Mouse (Mus musculus) hindbrain, embryonic 16.5 days (tissue): ENCODE measurements around the gene Mical2. TPM values are rescaled to one million over a fixed set of nuclear protein-coding genes. Genes with fewer than 3 reads are reported as not detected.

Experiments
- ATAC-seq: fragments of 200-750 bp; cut with Nextera tagmentation; 2 replicates; pipeline ENCODE4 v1.8.0; 2017; ENCODE audit warnings: moderate TSS enrichment, moderate library complexity
- H3K27ac ChIP-seq: fragments of 300-500 bp; sonication (generic); 2 replicates; pipeline ENCODE4 v1.5.1; 2014; ENCODE audit warnings: low read depth, mild to moderate bottlenecking, control low read depth, low read length, moderate library complexity
- H3K27me3 ChIP-seq: fragments of 300-500 bp; sonication (generic); replicated peaks from 2 replicates; pipeline ENCODE4 v1.6.1; 2014; ENCODE audit warnings: low read length; ENCODE audit not compliant: control insufficient read depth, insufficient read depth
- H3K36me3 ChIP-seq: fragments of 300-500 bp; sonication (generic); 2 replicates; pipeline ENCODE4 v1.6.1; 2014; ENCODE audit warnings: mild to moderate bottlenecking, low read length, moderate library complexity, mixed read lengths; ENCODE audit not compliant: control insufficient read depth, insufficient read depth
- H3K4me1 ChIP-seq: fragments of 300-500 bp; sonication (generic); 2 replicates; pipeline ENCODE4 v1.6.1; 2014; ENCODE audit warnings: low read depth, low read length; ENCODE audit not compliant: control insufficient read depth, insufficient read depth
- H3K4me2 ChIP-seq: fragments of 300-500 bp; sonication (generic); 2 replicates; pipeline ENCODE4 v1.6.1; 2014; ENCODE audit warnings: mild to moderate bottlenecking, low read length, control low read depth, moderate library complexity
- H3K4me3 ChIP-seq: fragments of 300-500 bp; sonication (generic); 2 replicates; pipeline ENCODE4 v1.5.1; 2014; ENCODE audit warnings: mild to moderate bottlenecking, low read length, control low read depth, moderate library complexity
- H3K9ac ChIP-seq: fragments of 300-500 bp; sonication (generic); 2 replicates; pipeline ENCODE4 v1.6.1; 2014; ENCODE audit warnings: low read depth, mild to moderate bottlenecking, control low read depth, low read length, moderate library complexity
- H3K9me3 ChIP-seq: fragments of 300-500 bp; sonication (generic); 2 replicates; pipeline ENCODE4 v1.6.1; 2014; ENCODE audit warnings: mild to moderate bottlenecking, low read length, moderate library complexity; ENCODE audit not compliant: control insufficient read depth
- WGBS: fragments of 180-500 bp; shearing (Covaris S2); extraction: QIAGEN DNeasy Blood & Tissue Kit; methylation state at CpG from one replicate; pipeline ENCODE4 v1.1.7; 2014; 5-methylcytosine and 5-hydroxymethylcytosine counted together
- polyA plus RNA-seq: library from polyadenylated mRNA; unstranded; fragments of >200 nt; fragmentation: Nextera tagmentation; extraction: Ambion mirVana; gene quantifications from 2 replicates; pipeline ENCODE4 v1.2.1, GENCODE M21; 2015

Mical2 gene
- polyA plus RNA-seq, 1 experiment from 2014 or later = 7.2 TPM

- ATAC-seq = no peak
- Histone ChIP-seq H3K27ac (no peak overlapping the region), H3K9ac (no peak overlapping the region), H3K4me3 (no peak overlapping the region), H3K9me3 (no peaks in the 10 kb centered on the region), H3K27me3 (no peaks in the 10 kb centered on the region), H3K4me1 (no peaks in the 10 kb centered on the region; the same call in none of the 2 replicates), H3K4me2 (no peak overlapping the region), H3K36me3 (no peaks in the 10 kb centered on the region)
- 71% methylated on average over 3 of the region's 3 CpGs for WGBS
These were observed 49.4 kb downstream of the Mical2 start for GRCm38 (mm10) chr7:112275093-112275492.

- WGBS = 34% methylated on average over 2 of the region's 2 CpGs
- H3K27me3 ChIP-seq = no peaks in the 10 kb centered on the region
These were observed 50.2 kb downstream of the Mical2 start for GRCm38 (mm10) chr7:112275883-112276282.

GRCm38 (mm10) chr7:112276823-112277222, 51.2 kb downstream of the Mical2 start:
- ATAC-seq = no peak
- H3K9ac ChIP-seq = no peak overlapping the region
- WGBS = 93% methylated on average over 4 of the region's 4 CpGs
- no peaks in the 10 kb centered on the region for H3K9me3 ChIP-seq
- no peaks in the 10 kb centered on the region; the same call in none of the 2 replicates for H3K4me1 ChIP-seq
- H3K4me2 ChIP-seq = no peak overlapping the region
- no peak overlapping the region for H3K27ac ChIP-seq
- no peak overlapping the region for H3K4me3 ChIP-seq
- no peaks in the 10 kb centered on the region for H3K36me3 ChIP-seq
- no peaks in the 10 kb centered on the region for H3K27me3 ChIP-seq

More at GRCm38 (mm10) chr7:112275883-112276282, 50.2 kb downstream of the Mical2 start:
- Histone ChIP-seq H3K4me2 (no peak overlapping the region), H3K36me3 (no peaks in the 10 kb centered on the region), H3K27ac (no peak overlapping the region), H3K4me1 (no peaks in the 10 kb centered on the region; the same call in none of the 2 replicates), H3K4me3 (no peak overlapping the region), H3K9me3 (no peaks in the 10 kb centered on the region), H3K9ac (no peak overlapping the region)
- no peak for ATAC-seq

- H3K4me2 ChIP-seq = no peak overlapping the region
- H3K9me3 ChIP-seq = no peaks in the 10 kb centered on the region
- WGBS = 58% methylated on average over 4 of the region's 4 CpGs
- H3K4me1 ChIP-seq = no peaks in the 10 kb centered on the region; the same call in 1 of the 2 replicates
- no peak for ATAC-seq
- no peaks in the 10 kb centered on the region for H3K27me3 ChIP-seq
- no peak overlapping the region for H3K9ac ChIP-seq
- no peaks in the 10 kb centered on the region for H3K36me3 ChIP-seq
- H3K27ac ChIP-seq = no peak overlapping the region
- H3K4me3 ChIP-seq = no peak overlapping the region
These were observed 53.0 kb downstream of the Mical2 start for GRCm38 (mm10) chr7:112278648-112279047.

GRCm38 (mm10) chr7:112280474-112280873, 54.8 kb downstream of the Mical2 start:
- 37% methylated on average over 3 of the region's 3 CpGs for WGBS
- Histone ChIP-seq H3K27ac (no peak overlapping the region), H3K27me3 (no peaks in the 10 kb centered on the region), H3K4me1 (no peaks in the 10 kb centered on the region), H3K9me3 (no peaks in the 10 kb centered on the region), H3K9ac (no peak overlapping the region), H3K4me3 (no peak overlapping the region), H3K4me2 (no peak overlapping the region), H3K36me3 (no peaks in the 10 kb centered on the region)
- ATAC-seq = no peak

GRCm38 (mm10) chr7:112283606-112284310, 58.1 kb downstream of the Mical2 start:
- no peak for ATAC-seq
- H3K4me3 ChIP-seq = no peak overlapping the region
- WGBS = 75% methylated on average over 9 of the region's 9 CpGs

GRCm38 (mm10) chr7:112285573-112285972, 59.9 kb downstream of the Mical2 start:
- Histone ChIP-seq H3K4me3 (no peak overlapping the region), H3K36me3 (no peaks in the 10 kb centered on the region), H3K4me2 (no peak overlapping the region), H3K4me1 (no peaks in the 10 kb centered on the region), H3K9ac (no peak overlapping the region), H3K9me3 (no peaks in the 10 kb centered on the region), H3K27ac (no peak overlapping the region), H3K27me3 (no peaks in the 10 kb centered on the region)
- ATAC-seq = no peak
- 93% methylated on average over 8 of the region's 8 CpGs for WGBS

More at GRCm38 (mm10) chr7:112283606-112284310, 58.1 kb downstream of the Mical2 start:
- no peaks in the 10 kb centered on the region for H3K36me3 ChIP-seq
- no peaks in the 10 kb centered on the region for H3K4me1 ChIP-seq
- H3K4me2 ChIP-seq = no peak overlapping the region
- H3K27me3 ChIP-seq = no peaks in the 10 kb centered on the region
- H3K9me3 ChIP-seq = no peaks in the 10 kb centered on the region
- H3K9ac ChIP-seq = no peak overlapping the region
- no peak overlapping the region for H3K27ac ChIP-seq

- Histone ChIP-seq H3K4me1 (no peaks in the 10 kb centered on the region), H3K27me3 (no peaks in the 10 kb centered on the region), H3K4me2 (no peak overlapping the region), H3K9ac (no peak overlapping the region), H3K27ac (no peak overlapping the region), H3K36me3 (no peaks in the 10 kb centered on the region), H3K4me3 (no peak overlapping the region), H3K9me3 (no peaks in the 10 kb centered on the region)
- ATAC-seq = no peak
- 83% methylated on average over 5 of the region's 5 CpGs for WGBS
These were observed 62.9 kb downstream of the Mical2 start for GRCm38 (mm10) chr7:112288352-112289107.

- ATAC-seq = no peak
- Histone ChIP-seq H3K4me2 (no peak overlapping the region), H3K4me3 (no peak overlapping the region), H3K27ac (no peak overlapping the region), H3K27me3 (no peaks in the 10 kb centered on the region), H3K36me3 (no peaks in the 10 kb centered on the region), H3K9ac (no peak overlapping the region), H3K9me3 (no peaks in the 10 kb centered on the region), H3K4me1 (no peaks in the 10 kb centered on the region)
- WGBS = 72% methylated on average over 5 of the region's 5 CpGs
These were observed 63.9 kb downstream of the Mical2 start for GRCm38 (mm10) chr7:112289514-112289913.
